Mouse (Mus musculus) hindbrain, embryonic 10.5 days (tissue): ENCODE results near the gene Atm. TPM values are rescaled to one million over a fixed set of nuclear protein-coding genes. Genes with fewer than 3 reads are reported as not detected.
A peak's percentile ranks its signal among the peaks of the same experiment; 100 is the strongest.

Experiments
- DNase-seq: peaks from one replicate; pipeline ENCODE4 v3.0.0-alpha.2; 2017; ENCODE audit warnings: low spot score
- H3K27ac ChIP-seq: fragments of 300-500 bp; sonication (generic); 2 replicates; pipeline ENCODE4 v1.5.1; 2016; ENCODE audit warnings: mild to moderate bottlenecking, moderate library complexity
- H3K27me3 ChIP-seq: fragments of 300-500 bp; sonication (generic); 2 replicates; pipeline ENCODE4 v1.6.1; 2016; ENCODE audit warnings: mild to moderate bottlenecking; ENCODE audit not compliant: poor library complexity, insufficient read depth, severe bottlenecking
- H3K36me3 ChIP-seq: fragments of 300-500 bp; sonication (generic); 2 replicates; pipeline ENCODE4 v1.6.1; 2016; ENCODE audit warnings: mild to moderate bottlenecking, moderate library complexity
- H3K4me1 ChIP-seq: fragments of 300-500 bp; sonication (generic); replicated peaks from 2 replicates; pipeline ENCODE4 v1.6.1; 2016; ENCODE audit warnings: mild to moderate bottlenecking
- H3K4me3 ChIP-seq: fragments of 300-500 bp; sonication (generic); 2 replicates; pipeline ENCODE4 v1.5.1; 2016; ENCODE audit warnings: mild to moderate bottlenecking, moderate library complexity
- H3K9me3 ChIP-seq: fragments of 300-500 bp; sonication (generic); 2 replicates; pipeline ENCODE4 v1.6.1; 2016; ENCODE audit warnings: mild to moderate bottlenecking, moderate library complexity
- WGBS: fragments of 180-500 bp; shearing (Covaris S2); methylation state at CpG from one replicate; pipeline ENCODE4 v1.1.7; 2016; 5-methylcytosine and 5-hydroxymethylcytosine counted together
- polyA plus RNA-seq: library from polyadenylated mRNA; unstranded; fragments of >200 nt; fragmentation: Nextera tagmentation; extraction: Ambion mirVana; gene quantifications from 2 replicates; pipeline ENCODE4 v1.2.1, GENCODE M21; 2016

Gene Atm
- 12.6 and 17.7 TPM in 2 replicates for polyA plus RNA-seq

DNA sequence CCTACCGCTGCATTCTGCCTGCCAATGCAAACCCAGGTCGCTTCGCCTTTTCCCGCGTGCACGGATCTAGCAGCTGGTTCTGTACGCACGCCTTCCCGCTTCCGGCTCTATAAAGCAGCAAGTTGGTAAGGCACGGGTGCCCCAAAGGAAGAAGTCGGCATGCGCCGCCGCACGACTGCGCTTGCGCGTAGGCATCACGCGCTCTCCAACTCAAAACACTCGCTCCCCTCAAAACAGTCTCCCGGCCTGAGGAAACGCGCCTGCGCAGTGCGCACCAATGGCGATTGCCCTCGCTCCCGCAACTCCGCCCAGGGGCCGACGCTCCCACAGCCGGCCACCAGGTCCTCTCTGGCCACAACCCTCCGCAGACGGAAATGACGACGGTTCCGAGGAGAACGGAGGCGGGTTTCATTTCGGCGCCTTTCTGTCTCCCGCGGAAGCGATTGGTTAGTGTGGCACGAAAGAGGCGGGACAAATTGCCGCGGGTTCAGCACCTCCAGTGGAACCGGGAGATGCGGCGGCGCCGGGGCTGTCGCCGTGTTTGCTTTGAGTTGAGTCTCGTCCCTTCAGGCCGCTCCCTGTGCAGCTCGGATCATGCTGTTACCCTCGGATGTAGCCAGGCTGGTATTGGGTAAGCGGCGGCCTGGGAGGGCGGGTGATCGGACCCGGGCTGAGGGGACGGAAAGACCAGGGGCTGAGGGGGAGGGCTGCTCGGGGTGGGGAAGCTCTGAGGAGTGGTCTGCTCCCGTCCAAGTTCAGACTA, at the start of gene Atm, which contains the start of gene Npat:
Gene Atm, minus strand, starts transcription at position 183 of the 763 bp plus-strand sequence.
Gene Npat, plus strand, starts transcription at position 490 of the 763 bp plus-strand sequence.
- peaks cover 29% of the 10 kb centered on the region for H3K4me1 ChIP-seq
- no peaks in the 10 kb centered on the region for H3K27me3 ChIP-seq
- DNase-seq, result peak; percentile 100
- peak within 1 kb of the TSS; percentile 94 for H3K27ac ChIP-seq
- H3K9me3 ChIP-seq, result no peaks in the 10 kb centered on the region
- H3K4me3 ChIP-seq, result peak within 1 kb of the TSS; percentile 95
- WGBS, result under 1% methylated on average over 69 of the region's 69 CpGs
- peaks cover 13% of the 10 kb centered on the region for H3K36me3 ChIP-seq

DNA sequence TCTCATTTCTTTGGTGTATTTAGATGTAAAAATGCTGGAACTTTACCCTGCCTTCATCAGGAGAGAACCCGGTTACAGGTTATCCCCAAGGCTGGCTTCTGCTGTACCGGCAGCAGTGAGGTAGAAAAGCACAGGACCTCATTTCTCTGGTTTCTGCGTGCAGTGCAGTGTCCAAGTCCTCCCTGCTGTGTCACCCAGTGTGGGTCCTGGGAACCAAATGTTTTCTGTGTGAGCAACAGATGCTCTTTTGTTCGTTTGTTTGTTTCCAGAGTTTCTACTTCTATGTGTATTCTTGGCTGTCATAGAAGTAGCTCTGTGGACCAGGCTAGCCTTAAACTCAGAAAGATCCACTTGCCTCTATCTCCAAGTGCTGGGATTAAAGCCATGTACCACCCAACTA, 45.3 kb upstream of the Atm start:
- no peak for DNase-seq
- Histone ChIP-seq H3K4me3 (no peak overlapping the region), H3K9me3 (no peaks in the 10 kb centered on the region), H3K4me1 (no peaks in the 10 kb centered on the region), H3K27ac (no peak overlapping the region), H3K27me3 (no peaks in the 10 kb centered on the region), H3K36me3 (peaks cover 83% of the 10 kb centered on the region)
- WGBS, result 84% methylated on average over 4 of the region's 4 CpGs

DNA sequence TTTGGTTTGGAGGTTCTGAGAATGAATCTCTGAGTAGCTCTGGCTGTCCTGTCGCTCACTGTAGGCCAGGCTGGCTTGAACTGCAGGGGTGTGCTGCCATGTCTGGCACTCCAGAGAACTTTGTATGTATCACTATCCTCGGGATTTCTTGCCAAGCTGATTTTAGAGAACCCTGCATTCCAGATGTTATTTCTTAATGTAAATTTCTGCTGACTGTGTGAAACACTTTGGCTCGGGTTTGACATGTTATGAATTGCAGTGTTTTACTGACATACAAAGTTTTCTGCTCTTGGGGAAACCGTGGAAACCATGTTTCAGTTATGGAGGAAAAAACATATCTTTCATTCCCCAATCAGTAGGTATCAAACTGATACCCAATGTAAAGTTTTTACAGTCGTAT, 39.2 kb upstream of the Atm start:
- no peaks in the 10 kb centered on the region for H3K9me3 ChIP-seq
- DNase-seq, result no peak
- H3K4me3 ChIP-seq, result no peak overlapping the region
- no peaks in the 10 kb centered on the region for H3K27me3 ChIP-seq
- peaks cover 94% of the 10 kb centered on the region for H3K36me3 ChIP-seq
- H3K27ac ChIP-seq, result no peak overlapping the region
- no peaks in the 10 kb centered on the region for H3K4me1 ChIP-seq
- WGBS, result 93% methylated on average over 5 of the region's 5 CpGs

DNA sequence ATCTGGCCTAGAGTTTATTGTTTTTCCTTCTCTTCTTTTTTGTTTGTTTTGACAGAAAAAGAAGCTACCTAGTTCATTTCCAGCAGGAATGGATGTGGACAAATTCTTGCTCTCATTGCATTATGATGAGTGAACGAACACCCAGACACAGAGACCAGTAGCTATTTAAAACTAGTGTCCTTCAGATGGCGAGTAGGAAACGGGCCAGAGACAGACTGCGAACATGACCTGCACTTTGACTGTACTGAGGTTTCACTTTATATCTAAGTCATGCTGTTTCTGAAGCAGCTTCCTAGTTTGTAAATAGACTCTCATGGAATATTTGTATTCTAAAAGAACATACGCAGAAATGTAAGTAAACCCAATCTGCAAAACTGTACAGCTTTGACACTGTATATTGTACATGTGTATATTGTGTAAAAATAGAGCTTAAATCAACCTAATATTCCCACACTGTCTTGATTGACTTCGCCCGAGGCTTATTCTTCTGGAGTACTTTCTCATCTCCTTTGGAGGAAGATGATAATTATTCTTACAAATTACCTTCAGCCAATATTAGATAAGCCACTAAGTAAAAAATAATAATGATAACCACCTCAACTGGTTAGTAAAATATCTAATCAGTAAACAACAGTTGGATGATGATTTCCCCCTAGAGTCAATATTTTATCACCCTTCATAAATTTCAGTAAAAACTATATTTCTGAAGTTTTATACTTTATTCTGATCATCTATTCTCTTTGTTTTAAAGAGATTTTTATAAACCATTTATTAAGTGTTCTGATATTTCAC, 36.2 kb upstream of the Atm start:
- WGBS, result 95% methylated on average over 7 of the region's 7 CpGs
- Histone ChIP-seq H3K27ac (no peak overlapping the region), H3K4me1 (no peaks in the 10 kb centered on the region), H3K9me3 (no peaks in the 10 kb centered on the region), H3K36me3 (peaks cover 99% of the 10 kb centered on the region), H3K27me3 (no peaks in the 10 kb centered on the region), H3K4me3 (no peak overlapping the region)
- no peak for DNase-seq

DNA sequence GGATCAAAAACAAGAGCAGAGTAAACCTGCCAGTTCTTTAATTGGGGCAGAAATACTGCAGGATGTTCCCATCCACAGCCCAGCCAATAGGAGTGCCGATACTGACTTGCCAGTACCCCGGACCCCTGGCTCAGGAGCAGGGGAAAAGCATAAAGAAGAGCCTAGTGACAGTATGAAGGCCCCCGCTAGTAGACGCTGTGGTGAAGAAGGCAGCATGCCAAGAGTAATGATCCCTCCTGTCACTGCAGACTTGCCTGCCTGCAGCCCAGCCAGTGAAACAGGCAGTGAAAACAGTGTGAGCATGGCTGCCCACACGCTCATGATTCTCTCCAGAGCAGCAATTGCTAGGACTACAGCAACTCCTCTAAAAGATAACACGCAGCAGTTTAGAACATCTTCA, 34.1 kb upstream of the Atm start:
- DNase-seq, result no peak
- H3K4me3 ChIP-seq, result no peak overlapping the region
- H3K9me3 ChIP-seq, result no peaks in the 10 kb centered on the region
- H3K36me3 ChIP-seq, result peaks cover 100% of the 10 kb centered on the region
- H3K27ac ChIP-seq, result no peak overlapping the region
- no peaks in the 10 kb centered on the region for H3K4me1 ChIP-seq
- no peaks in the 10 kb centered on the region for H3K27me3 ChIP-seq
- 90% methylated on average over 6 of the region's 6 CpGs for WGBS

DNA sequence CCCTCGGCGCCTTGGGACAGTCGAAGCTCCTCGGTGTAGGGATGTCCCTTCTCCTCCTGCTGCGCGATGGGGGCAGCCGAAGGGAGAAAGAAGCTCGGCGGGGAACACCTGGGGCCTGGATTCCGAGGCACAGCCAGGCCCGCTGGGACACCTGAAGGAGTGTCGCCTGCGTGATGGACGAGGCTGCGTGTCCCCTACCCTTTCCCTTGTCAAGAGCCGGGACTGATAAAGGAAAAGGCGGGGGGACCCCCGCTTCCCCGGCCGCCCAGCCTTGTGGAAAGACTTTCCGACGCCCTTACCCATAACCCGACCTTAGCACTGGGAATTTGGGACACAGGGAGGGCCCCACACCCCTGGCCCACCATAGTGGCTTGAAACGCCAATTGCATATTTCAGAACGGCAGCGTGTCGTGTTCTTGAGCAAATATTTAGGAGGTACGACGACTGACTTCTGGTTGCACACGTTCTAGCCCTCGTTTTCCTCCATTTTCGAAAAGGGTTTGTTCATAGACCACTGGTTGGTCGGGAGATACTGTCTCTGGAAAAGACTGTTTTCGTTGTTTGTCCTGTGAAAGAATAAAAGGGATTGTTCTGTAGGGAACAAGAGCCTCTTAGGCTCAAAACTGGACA, 911 bp upstream of the Atm start:
- peaks cover 29% of the 10 kb centered on the region for H3K4me1 ChIP-seq
- peak overlapping the region; percentile 94 for H3K27ac ChIP-seq
- H3K9me3 ChIP-seq, result no peaks in the 10 kb centered on the region
- peak overlapping the region; percentile 95 for H3K4me3 ChIP-seq
- no peaks in the 10 kb centered on the region for H3K27me3 ChIP-seq
- H3K36me3 ChIP-seq, result peaks cover 9% of the 10 kb centered on the region
- no peak for DNase-seq
- under 1% methylated on average over 33 of the region's 34 CpGs for WGBS

DNA sequence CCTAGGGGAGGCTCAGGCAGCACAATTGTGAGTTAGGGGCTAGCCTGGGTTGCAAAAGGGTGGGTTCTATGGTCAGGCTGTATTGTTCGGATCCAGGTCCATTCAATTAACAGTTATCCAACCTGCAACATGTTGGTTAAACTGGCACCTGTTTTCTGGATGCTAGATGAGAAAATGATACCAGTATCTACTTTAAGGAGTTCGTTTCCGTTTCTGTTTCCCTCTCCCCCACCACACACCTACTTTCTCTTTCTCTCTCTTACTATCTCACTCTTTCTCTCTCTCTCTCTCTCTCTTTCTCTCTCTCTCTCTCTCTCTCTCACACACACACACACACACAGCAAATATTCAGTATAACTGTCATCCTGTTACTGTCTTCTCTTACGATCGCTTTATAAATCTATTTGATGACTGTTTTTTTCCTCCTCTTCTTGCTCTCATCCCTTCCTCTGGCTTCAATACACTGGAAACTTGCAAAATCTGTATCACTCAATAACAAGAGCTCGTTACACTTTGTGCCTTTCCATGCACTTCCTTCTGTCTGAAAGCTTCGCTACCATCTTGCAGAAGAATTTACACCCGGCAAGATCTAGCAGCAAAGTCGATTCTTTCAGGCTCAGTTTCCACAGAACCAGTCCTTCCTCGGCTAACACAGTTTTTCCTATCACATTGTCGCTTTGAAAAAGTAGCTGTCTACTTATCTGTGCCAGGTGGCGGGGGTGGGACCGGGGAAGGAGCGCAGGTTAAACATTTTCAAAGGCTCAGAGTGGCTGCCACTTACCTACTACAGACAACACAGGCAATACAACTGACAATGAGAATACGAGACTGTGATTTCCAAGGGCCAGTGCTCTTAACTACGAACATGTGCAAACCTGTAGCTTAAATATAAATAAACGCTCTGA, 872 bp downstream of the Atm start:
- Histone ChIP-seq H3K9me3 (no peaks in the 10 kb centered on the region), H3K27ac (peak overlapping the region; percentile 94), H3K4me1 (peaks cover 29% of the 10 kb centered on the region), H3K27me3 (no peaks in the 10 kb centered on the region), H3K36me3 (peaks cover 24% of the 10 kb centered on the region), H3K4me3 (peak overlapping the region; percentile 95)
- DNase-seq, result peak; percentile 15
- WGBS, result 26% methylated on average over 17 of the region's 17 CpGs

DNA sequence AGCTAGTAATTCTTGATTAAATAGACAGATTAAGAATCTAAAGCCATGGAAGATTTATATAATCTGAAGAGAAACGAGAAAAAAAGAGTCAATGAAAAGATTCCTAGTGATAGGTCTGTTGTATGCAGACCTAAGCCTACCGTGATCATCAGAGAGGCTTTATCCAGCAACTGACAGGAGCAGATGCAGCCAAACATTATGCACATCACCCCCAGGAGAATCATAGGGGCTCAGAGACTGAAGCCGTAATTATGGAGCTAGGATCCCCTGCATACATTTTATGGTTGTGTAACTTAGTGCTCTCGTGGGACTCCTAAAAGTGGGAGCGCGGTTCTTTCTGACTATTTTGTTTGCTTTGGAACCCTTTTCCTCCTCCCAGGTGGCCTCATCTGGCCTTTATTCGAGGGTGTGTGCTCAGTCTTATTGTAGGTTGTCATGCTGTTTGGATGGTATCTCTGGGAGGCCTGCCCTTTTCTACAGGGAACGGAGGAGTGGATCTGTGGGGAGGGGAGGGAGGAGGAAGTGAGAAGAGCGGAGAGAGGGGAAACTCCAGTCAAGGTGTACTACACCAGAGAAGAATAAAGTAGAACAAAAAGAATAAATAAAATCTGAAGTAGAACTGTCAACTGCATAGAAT, 19.0 kb downstream of the Atm start:
- H3K4me1 ChIP-seq, result no peaks in the 10 kb centered on the region
- H3K36me3 ChIP-seq, result peaks cover 48% of the 10 kb centered on the region
- no peaks in the 10 kb centered on the region for H3K27me3 ChIP-seq
- no peaks in the 10 kb centered on the region for H3K9me3 ChIP-seq
- H3K4me3 ChIP-seq, result no peak overlapping the region
- no peak overlapping the region for H3K27ac ChIP-seq
- DNase-seq, result no peak
- 85% methylated on average over 9 of the region's 9 CpGs for WGBS

DNA sequence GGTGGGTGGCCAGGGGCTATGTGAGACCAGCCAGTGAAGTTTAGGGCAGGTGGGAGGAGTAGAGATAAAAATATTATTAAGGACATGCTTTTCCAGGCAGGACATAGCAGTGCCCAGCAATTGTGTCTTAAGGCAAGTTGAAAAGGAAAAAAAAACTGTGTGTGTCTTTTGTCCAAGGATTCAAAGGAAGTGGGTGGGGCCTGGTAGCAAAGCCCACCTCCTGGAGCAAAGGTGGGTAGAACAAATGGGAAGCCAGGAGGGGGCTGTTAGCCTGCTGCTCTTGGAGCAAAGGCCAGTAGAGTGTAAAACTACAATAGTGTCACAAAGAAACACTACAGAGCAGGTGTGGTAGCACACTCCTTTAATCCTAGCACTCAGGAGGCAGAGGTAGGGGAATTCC, 22.4 kb downstream of the Atm start:
- Histone ChIP-seq H3K36me3 (peaks cover 57% of the 10 kb centered on the region), H3K27me3 (no peaks in the 10 kb centered on the region), H3K4me1 (no peaks in the 10 kb centered on the region), H3K4me3 (no peak overlapping the region), H3K9me3 (no peaks in the 10 kb centered on the region), H3K27ac (no peak overlapping the region)
- no peak for DNase-seq

DNA sequence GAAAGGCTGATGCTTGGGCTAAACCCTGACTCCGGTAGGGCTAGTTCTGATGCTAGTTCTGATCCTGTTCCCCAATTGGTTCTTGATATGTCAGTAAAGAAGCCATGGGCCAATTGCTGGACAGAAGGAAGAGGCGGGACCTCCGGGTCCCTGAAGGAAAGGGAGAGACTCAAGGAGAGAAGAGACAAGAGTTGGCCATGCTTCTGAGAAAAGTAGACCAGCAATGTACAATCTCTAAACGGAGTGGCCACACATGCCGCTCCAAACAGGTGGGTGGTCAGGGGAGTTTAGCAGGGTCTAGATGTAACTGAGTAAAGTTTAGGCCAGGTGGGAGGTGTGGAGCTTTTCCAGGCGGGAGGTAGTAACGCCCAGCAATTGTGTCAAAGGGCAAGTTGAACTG, 28.5 kb downstream of the Atm start:
- H3K9me3 ChIP-seq, result no peaks in the 10 kb centered on the region
- H3K4me1 ChIP-seq, result no peaks in the 10 kb centered on the region
- H3K27ac ChIP-seq, result no peak overlapping the region
- H3K27me3 ChIP-seq, result no peaks in the 10 kb centered on the region
- H3K36me3 ChIP-seq, result peaks cover 63% of the 10 kb centered on the region
- no peak overlapping the region for H3K4me3 ChIP-seq
- 88% methylated on average over 7 of the region's 7 CpGs for WGBS
- no peak for DNase-seq

DNA sequence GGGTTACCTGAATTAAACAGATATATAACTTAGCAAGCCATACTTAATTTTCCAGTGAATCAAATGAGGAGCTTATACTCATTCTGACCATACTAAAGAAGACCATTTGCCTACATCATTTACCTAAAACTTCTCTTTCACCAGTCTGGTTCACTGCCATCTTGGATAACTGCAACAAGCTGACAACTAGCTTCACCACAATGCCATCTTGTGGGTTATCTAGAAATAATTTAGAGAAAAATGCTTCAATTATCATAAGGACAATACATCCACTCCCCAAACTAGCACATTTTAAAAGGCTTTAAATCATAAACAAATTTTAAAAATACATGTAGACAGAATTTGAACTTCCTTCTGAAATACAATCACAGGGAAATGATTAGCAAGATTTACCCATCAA, 50.7 kb downstream of the Atm start:
- H3K27ac ChIP-seq, result no peak overlapping the region
- H3K9me3 ChIP-seq, result no peaks in the 10 kb centered on the region
- peaks cover 86% of the 10 kb centered on the region for H3K36me3 ChIP-seq
- H3K4me3 ChIP-seq, result no peak overlapping the region
- no peaks in the 10 kb centered on the region for H3K4me1 ChIP-seq
- H3K27me3 ChIP-seq, result no peaks in the 10 kb centered on the region
- DNase-seq, result no peak
